Mouse (Mus musculus) cerebellum, postnatal 4 days (tissue): Measurements from ENCODE around the gene Naif1.

Experiments used
- DNase-seq, 2 experiments: peaks; one replicate each; pipeline ENCODE4 v3.0.0; 2022; ENCODE audit warnings: low spot score in 2 of 2, mixed read lengths in 1 of 2

The Naif1 gene

DNA sequence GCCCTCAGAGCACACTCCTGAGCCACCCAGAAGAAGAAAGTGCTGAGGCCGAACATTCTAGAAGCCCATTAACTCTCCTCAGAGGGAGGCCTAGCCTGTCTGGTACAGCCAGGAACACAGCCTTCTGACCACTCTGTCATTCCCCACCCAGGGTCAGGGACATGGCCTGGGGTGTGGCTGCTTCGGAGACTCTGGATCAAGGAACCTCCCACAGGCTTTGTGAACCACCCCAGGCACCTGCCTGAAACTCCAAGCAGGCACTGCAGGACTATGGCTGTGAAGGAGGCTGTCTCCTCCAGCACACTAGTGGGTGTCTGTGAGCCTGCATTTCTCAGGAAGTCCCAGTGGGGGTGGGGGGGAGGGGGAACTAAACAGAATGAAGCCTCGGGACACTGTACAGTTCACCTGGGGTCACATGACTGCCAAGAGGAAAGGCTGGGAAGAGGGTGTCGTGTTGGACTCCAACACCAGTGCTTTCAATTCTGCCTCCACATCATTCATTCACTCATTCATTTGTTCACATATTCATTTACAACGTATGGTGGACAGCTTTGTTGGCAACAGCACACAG is 51.6 kb downstream of the Naif1 start:
- no peak for DNase-seq

DNA sequence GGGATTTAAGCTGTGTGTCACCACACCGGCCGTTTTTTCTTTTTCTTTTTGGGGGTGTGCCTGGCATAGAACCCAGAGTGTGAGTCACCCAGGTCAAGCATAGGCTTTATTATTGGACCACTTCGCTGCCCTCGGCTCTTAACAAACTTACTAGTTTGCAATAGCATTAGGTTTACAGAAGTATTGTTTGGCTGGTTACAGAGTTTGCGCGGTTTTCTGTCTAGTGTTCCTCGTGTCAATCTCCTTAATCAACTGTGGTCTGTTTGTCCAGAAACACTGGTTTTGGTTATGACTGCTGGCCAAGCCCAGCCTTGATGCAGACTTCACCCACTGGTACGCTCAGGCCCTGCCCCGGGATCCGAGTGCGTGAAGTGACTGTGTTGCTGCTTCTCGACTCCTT is 52.6 kb downstream of the Naif1 start:
- DNase-seq, result no peak

DNA sequence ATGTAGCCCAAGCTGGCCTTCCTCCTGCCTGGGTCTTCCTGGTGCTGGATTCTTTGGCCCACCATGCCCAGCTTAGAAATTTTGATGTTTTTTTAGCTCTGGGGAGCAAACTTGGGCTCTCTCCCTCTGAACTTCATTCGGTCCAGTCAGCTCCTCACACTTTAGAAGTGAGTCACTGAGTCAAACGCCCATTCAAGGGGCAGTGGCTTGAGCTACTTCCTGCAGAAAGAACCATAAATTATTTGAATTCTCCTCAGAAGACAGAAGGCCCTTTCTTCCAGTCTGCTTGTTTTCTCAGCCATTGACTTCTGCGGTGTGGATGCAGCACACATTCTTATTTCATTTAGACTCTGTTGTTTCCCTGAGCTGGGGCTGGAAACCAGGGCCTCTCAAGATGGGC is 53.3 kb downstream of the Naif1 start:
- DNase-seq, result no peak

DNA sequence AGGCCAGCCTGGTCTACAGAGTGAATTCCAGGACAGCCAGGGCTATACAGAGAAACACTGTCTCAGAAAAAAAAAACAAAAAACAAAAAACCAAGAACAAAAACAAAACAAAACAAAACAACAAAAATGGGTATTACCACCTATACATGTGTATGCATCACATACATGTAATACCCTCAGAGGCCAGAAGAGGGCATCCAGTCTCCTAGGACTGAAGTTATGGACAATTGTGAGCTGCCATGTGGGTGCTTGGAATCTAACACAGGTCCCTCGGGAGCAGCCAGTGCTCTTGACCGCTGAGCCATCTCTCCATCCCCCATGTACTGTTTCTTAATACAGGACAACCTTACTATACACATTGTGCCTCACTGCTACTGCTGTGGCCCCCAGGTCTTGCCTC is 55.3 kb downstream of the Naif1 start:
- DNase-seq, result no peak
